Mouse (Mus musculus) hindbrain, embryonic 11.5 days (tissue): ENCODE measurements at regions not wholly inside any gene's neighbourhood (a gene's known extent, or its start where the extent isn't known, plus 50 kb on each side); places are given as distances from the start of the nearest gene placed in this dataset.

Source experiments
- ATAC-seq: fragments of 200-750 bp; cut with Nextera tagmentation; 2 replicates; pipeline ENCODE4 v1.8.0; 2017; ENCODE audit warnings: mild to moderate bottlenecking, moderate TSS enrichment, moderate library complexity; ENCODE audit not compliant: low FRiP score
- DNase-seq: peaks from one replicate; pipeline ENCODE4 v3.0.0-alpha.2; 2015; ENCODE audit warnings: low spot score
- H3K27ac ChIP-seq: fragments of 300-500 bp; sonication (generic); 2 replicates; pipeline ENCODE4 v1.5.1; 2014; ENCODE audit warnings: mild to moderate bottlenecking, low read depth, low read length
- H3K27me3 ChIP-seq: fragments of 300-500 bp; sonication (generic); 2 replicates; pipeline ENCODE4 v1.6.1; 2014; ENCODE audit warnings: mild to moderate bottlenecking, low read length, moderate library complexity, mixed read lengths; ENCODE audit not compliant: control insufficient read depth, insufficient read depth
- H3K36me3 ChIP-seq: fragments of 300-500 bp; sonication (generic); 2 replicates; pipeline ENCODE4 v1.6.1; 2014; ENCODE audit warnings: mild to moderate bottlenecking, low read length, moderate library complexity, mixed read lengths; ENCODE audit not compliant: control insufficient read depth, insufficient read depth
- H3K4me1 ChIP-seq: fragments of 300-500 bp; sonication (generic); replicated peaks from 2 replicates; pipeline ENCODE4 v1.6.1; 2014; ENCODE audit warnings: low read length, mixed read lengths; ENCODE audit not compliant: control insufficient read depth, insufficient read depth
- H3K4me2 ChIP-seq: fragments of 300-500 bp; sonication (generic); replicated peaks from 2 replicates; pipeline ENCODE4 v1.6.1; 2014; ENCODE audit warnings: mild to moderate bottlenecking, low read depth, low read length
- H3K4me3 ChIP-seq: fragments of 300-500 bp; sonication (generic); 2 replicates; pipeline ENCODE4 v1.5.1; 2014; ENCODE audit warnings: low read depth, low read length
- H3K9ac ChIP-seq: fragments of 300-500 bp; sonication (generic); 2 replicates; pipeline ENCODE4 v1.6.1; 2014; ENCODE audit warnings: low read depth, low read length
- H3K9me3 ChIP-seq: fragments of 300-500 bp; sonication (generic); 2 replicates; pipeline ENCODE4 v1.6.1; 2016; ENCODE audit warnings: low read length; ENCODE audit not compliant: control insufficient read depth
- WGBS: fragments of 180-500 bp; shearing (Covaris S2); extraction: QIAGEN DNeasy Blood & Tissue Kit; methylation state at CpG from one replicate; pipeline ENCODE4 v1.1.7; 2014; 5-methylcytosine and 5-hydroxymethylcytosine counted together

DNA sequence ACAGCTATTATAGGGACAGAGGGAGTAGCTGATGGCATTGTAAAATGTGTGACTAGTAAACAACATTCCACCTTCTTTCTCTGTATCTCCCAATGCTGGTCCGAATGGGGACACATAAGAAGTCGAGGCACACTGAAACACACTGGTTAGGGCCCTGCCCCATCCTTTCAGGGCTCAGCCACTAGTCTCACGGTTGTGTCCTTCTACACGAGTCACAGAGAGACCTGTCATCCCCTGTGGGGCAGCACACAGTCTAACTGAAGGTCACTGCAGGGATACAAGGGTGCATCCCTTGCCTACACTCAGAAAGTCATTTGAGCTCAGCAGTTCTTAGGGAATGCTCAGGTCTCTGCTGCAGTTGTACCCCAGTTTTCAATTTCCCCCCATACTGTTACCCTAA lies 93.6 kb upstream of the Klf7 start:
- no peaks in the 10 kb centered on the region for H3K9me3 ChIP-seq
- no peaks in the 10 kb centered on the region for H3K36me3 ChIP-seq
- DNase-seq: no peak
- no peak overlapping the region for H3K9ac ChIP-seq
- H3K4me1 ChIP-seq: no peaks in the 10 kb centered on the region; the same call in 1 of the 2 replicates
- H3K4me3 ChIP-seq: no peak overlapping the region
- no peak overlapping the region for H3K4me2 ChIP-seq
- no peak for ATAC-seq
- 68% methylated on average over 4 of the region's 4 CpGs for WGBS
- H3K27me3 ChIP-seq: no peaks in the 10 kb centered on the region
- H3K27ac ChIP-seq: no peak overlapping the region

DNA sequence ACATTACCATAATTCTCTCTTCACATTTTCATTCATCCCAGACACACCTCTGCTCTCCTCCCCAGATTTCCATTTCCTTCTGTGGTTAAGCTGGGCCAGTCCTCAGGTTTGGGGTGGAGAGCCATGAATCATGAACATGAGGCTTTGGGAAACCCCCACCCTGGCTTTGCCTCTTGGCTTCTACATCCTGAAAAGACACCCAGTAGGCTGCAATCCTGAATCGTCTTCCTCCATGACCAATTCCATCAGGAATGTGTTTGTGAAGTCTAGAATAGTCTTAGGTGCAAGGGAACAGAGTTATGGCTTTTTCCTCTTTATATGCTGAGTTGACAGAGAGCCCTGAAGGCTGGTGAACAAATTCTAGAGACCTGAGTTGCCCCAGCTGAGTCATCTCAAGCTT lies 87.0 kb upstream of the Klf7 start:
- no peaks in the 10 kb centered on the region for H3K36me3 ChIP-seq
- no peak overlapping the region for H3K4me2 ChIP-seq
- H3K9ac ChIP-seq: no peak overlapping the region
- H3K27ac ChIP-seq: no peak overlapping the region
- no peaks in the 10 kb centered on the region for H3K4me1 ChIP-seq
- H3K4me3 ChIP-seq: no peak overlapping the region
- ATAC-seq: no peak
- no peaks in the 10 kb centered on the region for H3K27me3 ChIP-seq
- WGBS: 65% methylated on average over 1 of the region's 1 CpGs
- H3K9me3 ChIP-seq: no peaks in the 10 kb centered on the region
- DNase-seq: no peak

DNA sequence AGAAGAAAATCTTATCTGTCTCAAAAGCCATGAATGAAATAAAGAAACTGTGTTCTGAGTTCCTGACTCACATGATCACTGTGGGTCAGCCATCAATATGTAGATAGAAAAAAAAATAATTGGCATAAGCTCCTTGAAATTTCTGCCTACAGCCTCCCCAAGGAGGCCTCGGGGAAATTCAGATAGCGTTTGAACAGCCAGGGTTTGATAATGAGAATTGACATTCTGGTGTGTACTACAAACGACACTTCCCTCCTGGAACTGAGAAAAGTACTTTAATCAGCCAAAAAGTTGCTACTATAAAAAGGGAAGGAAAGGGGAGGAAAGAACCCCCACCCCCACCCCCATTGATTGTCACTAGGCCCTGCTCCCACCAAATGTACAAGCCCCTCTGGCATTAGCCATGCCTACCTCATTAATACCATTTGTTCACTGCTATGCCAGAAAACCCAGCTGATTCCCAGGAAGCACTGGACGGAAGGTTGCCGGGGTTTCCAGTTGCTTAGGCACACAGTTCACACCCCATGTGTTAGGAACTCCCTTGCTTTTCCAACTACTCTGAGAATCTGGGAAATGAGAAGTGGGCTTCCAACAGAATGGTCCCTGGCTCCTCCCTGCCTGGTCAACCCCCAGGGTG lies 78.4 kb upstream of the Klf7 start:
- H3K9ac ChIP-seq: no peak overlapping the region
- no peaks in the 10 kb centered on the region for H3K36me3 ChIP-seq
- no peak for ATAC-seq
- H3K4me2 ChIP-seq: no peak overlapping the region
- no peaks in the 10 kb centered on the region for H3K4me1 ChIP-seq
- no peak overlapping the region for H3K27ac ChIP-seq
- H3K9me3 ChIP-seq: no peaks in the 10 kb centered on the region
- 45% methylated on average over 5 of the region's 5 CpGs for WGBS
- no peak overlapping the region for H3K4me3 ChIP-seq
- no peak for DNase-seq
- no peaks in the 10 kb centered on the region for H3K27me3 ChIP-seq

DNA sequence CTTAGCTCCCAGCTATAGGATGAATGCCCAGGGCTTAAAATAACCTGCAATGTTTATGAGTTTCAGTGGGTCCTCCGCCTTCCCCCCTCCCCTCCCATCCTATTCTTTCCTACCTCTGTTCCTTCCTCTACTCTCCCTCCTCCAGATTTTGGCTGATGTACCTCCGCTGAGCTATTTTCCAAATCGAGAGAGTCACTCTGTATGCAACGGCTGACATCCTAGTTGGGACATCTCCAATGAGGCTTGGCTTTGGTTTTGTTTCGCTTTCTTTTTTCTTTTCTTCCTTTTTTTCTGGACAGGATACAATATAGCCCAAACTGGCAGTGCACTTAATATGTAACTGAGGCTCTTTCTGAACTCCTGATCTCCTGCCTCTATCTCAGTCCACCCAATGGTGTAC lies 76.7 kb upstream of the Klf7 start:
- Histone ChIP-seq H3K9me3 (no peaks in the 10 kb centered on the region), H3K27ac (no peak overlapping the region), H3K4me3 (no peak overlapping the region), H3K36me3 (no peaks in the 10 kb centered on the region), H3K4me2 (no peak overlapping the region), H3K27me3 (no peaks in the 10 kb centered on the region), H3K4me1 (no peaks in the 10 kb centered on the region), H3K9ac (no peak overlapping the region)
- ATAC-seq: no peak
- DNase-seq: no peak
- WGBS: 93% methylated on average over 5 of the region's 5 CpGs

DNA sequence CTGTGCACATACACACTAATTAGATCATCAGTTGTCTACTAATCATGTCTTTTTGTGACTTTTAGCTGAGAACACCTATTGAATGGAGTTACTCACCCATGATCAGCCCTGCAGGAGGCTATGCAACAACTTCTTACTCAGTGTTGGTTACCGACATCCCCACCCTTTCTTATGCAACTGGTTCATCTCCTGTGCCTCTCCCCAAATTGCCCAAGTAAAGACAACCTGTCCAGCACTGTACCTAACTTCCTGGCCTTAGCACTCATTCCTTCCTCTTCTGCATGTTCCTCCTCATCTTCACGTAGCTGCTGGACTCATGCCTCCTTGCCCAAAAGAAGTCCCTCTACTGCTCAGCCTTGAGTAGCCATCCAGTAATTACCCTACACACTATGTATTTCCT lies 76.2 kb upstream of the Klf7 start:
- H3K4me2 ChIP-seq: no peak overlapping the region
- no peak for DNase-seq
- no peaks in the 10 kb centered on the region for H3K36me3 ChIP-seq
- ATAC-seq: no peak
- H3K27me3 ChIP-seq: no peaks in the 10 kb centered on the region
- no peaks in the 10 kb centered on the region for H3K9me3 ChIP-seq
- WGBS: 68% methylated on average over 2 of the region's 2 CpGs
- H3K4me1 ChIP-seq: no peaks in the 10 kb centered on the region; the same call in 1 of the 2 replicates
- H3K4me3 ChIP-seq: no peak overlapping the region
- H3K27ac ChIP-seq: no peak overlapping the region
- H3K9ac ChIP-seq: no peak overlapping the region

DNA sequence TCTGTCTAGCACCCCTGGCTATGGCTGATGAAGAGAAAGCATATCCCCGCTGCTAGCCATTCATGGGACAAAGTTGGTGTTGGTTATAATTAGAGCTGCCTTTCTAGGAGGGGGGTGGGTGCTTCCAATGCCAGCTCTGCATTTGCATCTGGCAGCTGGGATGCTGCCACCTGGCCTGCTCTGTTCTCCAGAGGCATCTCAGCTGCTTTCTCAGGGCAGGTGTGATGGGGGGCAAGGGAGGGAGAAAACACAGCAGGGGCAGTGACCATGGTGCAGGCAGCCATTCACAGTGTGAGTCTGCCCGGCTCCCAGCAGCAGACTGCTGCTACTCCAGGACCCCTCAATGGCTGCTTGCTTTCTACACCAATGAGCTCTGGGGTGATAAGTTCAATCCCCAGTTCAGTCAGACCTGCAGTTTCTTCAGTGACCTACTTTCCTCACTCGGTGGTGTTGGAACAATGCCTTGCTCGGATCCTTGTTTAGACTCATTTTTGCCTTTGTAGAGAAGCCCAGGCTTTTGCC lies 73.9 kb upstream of the Klf7 start:
- 13% methylated on average over 4 of the region's 4 CpGs for WGBS
- no peaks in the 10 kb centered on the region for H3K27me3 ChIP-seq
- DNase-seq: no peak
- H3K9me3 ChIP-seq: no peaks in the 10 kb centered on the region
- no peaks in the 10 kb centered on the region for H3K36me3 ChIP-seq
- H3K4me1 ChIP-seq: peaks cover 7% of the 10 kb centered on the region
- H3K27ac ChIP-seq: 0 out of 2 replicates have a peak overlapping the region, but pooled peaks have one; percentile 5
- peak; percentile 34; the same call in 1 of the 2 replicates for ATAC-seq
- no peak overlapping the region for H3K9ac ChIP-seq
- no peak overlapping the region for H3K4me3 ChIP-seq
- H3K4me2 ChIP-seq: no peak overlapping the region

DNA sequence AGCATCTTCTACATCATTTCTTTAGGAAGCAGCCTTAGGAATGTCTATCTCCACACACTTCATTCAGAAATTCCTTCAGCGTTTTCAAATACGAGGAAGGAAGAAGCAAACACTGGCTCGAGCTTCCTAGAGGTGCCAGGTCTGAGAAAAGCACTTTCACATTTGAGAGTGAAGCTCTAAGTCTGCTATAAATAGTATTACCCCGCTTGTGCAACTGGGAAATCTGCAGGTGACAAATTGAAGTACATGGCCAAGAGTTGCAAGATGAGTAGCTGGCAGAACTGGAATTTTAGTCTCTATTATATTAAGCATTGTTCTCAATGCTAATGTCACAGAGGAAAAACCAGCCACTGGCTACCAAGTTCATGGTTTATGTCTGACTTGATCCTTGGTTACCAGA lies 73.2 kb upstream of the Klf7 start:
- WGBS: 74% methylated on average over 4 of the region's 4 CpGs
- no peaks in the 10 kb centered on the region for H3K36me3 ChIP-seq
- H3K9ac ChIP-seq: no peak overlapping the region
- H3K4me2 ChIP-seq: no peak overlapping the region
- no peak overlapping the region for H3K27ac ChIP-seq
- H3K9me3 ChIP-seq: no peaks in the 10 kb centered on the region
- no peaks in the 10 kb centered on the region for H3K27me3 ChIP-seq
- DNase-seq: no peak
- ATAC-seq: no peak
- no peak overlapping the region for H3K4me3 ChIP-seq
- peaks cover 7% of the 10 kb centered on the region for H3K4me1 ChIP-seq

DNA sequence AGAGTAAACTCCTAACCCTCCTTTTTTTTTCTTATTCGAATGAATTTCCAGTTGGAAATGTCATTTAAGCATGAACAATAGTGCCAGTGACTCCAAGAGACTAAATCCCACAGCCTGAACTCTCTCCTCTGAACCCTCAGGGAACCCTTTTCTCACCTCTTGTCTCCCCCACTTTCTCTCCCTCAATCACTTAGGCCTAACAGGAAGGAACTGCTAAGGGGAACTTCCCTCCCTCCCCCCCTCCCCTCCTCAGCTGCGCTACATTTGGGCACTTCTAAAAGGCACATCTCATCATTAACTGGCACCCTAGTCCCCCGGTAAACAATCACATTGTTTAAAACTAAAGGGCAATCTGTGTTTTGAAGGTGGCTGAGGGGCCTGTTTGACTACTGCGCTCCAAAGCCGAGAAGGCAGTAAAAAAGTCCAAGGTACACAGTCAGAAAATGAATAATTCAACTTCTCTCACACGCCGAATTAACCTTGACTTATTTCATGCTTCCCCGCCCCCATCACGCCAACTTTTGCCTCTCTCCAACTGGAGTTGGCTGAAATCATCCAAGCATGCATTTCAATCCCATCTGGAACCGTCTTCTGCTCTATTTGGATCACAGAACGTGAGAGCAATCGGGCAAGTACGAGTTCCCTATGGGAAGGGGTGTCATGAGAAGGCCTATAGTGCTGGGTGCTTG lies 71.2 kb upstream of the Klf7 start:
- Histone ChIP-seq H3K4me2 (no peak overlapping the region), H3K9me3 (no peaks in the 10 kb centered on the region), H3K9ac (no peak overlapping the region), H3K27ac (no peak overlapping the region), H3K27me3 (no peaks in the 10 kb centered on the region), H3K4me1 (peaks cover 7% of the 10 kb centered on the region), H3K4me3 (no peak overlapping the region), H3K36me3 (no peaks in the 10 kb centered on the region)
- ATAC-seq (no peak), DNase-seq (no peak)
- 45% methylated on average over 13 of the region's 13 CpGs for WGBS

DNA sequence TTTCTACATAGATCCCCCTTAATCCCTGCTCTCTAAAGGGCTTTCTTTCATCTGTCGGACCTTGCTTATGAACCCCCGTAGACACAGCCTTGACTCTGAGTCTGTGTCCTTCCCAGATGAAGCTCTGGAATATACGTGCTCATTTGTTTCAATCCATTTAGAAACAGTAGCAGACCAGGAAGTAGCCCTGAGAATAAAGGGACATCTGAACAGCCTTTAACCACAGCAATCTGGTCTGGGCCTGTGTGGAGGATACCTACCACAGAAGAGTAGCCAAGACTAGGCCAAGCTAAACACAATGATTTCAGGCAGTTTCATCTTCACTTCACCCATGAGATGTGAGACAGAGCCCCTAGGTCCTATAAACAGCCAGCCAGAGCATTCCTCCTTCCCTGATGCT lies 70.7 kb upstream of the Klf7 start:
- no peaks in the 10 kb centered on the region for H3K9me3 ChIP-seq
- 84% methylated on average over 3 of the region's 3 CpGs for WGBS
- H3K4me2 ChIP-seq: no peak overlapping the region
- no peak overlapping the region for H3K9ac ChIP-seq
- no peaks in the 10 kb centered on the region for H3K36me3 ChIP-seq
- no peak overlapping the region for H3K4me3 ChIP-seq
- ATAC-seq (no peak), DNase-seq (no peak)
- H3K4me1 ChIP-seq: peaks cover 7% of the 10 kb centered on the region
- no peaks in the 10 kb centered on the region for H3K27me3 ChIP-seq
- H3K27ac ChIP-seq: no peak overlapping the region
